Mouse (Mus musculus): Measurements from ENCODE around the gene Ccdc38.

GRCm38 (mm10) chr10:93602309-93602708, 61.9 kb downstream of the Ccdc38 start:
- TF ChIP-seq CTCF (IDR thresholded peaks at IDR 0.05; ENCODE audit: low read depth, low read length) (no peak), POLR2A (IDR thresholded peaks at IDR 0.05; ENCODE audit: extremely low read depth, insufficient read depth, low read length) (no peak)
